In the genomic region with DNA sequence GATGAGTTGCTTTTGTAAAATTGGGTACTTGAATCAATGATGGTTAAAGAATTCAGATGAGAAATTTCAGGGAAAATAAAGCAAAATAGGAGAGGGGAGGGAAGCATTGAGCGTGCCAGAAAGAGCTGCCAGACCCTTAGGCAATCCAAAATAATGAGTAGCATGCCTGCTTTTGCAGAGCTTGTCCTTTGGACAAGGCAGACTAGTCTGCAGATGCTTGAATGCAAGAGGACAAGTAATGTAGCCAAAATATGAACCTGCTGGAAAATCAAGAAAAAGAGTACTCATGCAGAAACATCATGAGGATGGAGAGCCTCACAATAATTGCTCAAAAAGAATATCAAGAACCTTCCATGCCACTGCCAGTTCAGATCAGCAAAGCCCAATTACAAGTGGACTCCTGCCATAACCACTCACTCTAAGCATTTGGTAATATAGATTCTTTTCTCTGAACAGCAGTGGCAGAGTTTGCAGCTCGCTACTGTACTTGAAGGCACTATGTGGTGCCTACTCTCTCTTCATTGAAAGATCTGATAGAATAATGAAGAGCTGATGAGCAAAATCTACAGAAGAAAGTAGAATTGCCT, we compare ENCODE assay signal across 17 mouse cellular contexts. TPM values are rescaled to one million over a fixed set of nuclear protein-coding genes. Genes with fewer than 3 reads are reported as not detected.
DNase-seq lines count a peak whose midpoint lies in the region; ATAC-seq and TF ChIP-seq lines count a peak whose summit lies in the region.
"Had no signal": no experiment of that assay in that cellular context is flagged by ENCODE, and none has a peak within 500 bp of the region (broad histone marks: within the 10 kb centered on the region; RNA-seq: fewer than 3 reads in every experiment).

No protein-coding gene starts in this region.

- no peaks in the 10 kb centered on the region for H3K9me3 ChIP-seq in forebrain, embryonic 15.5 days
- no peaks in the 10 kb centered on the region for H3K9me3 ChIP-seq in forebrain, embryonic 12.5 days
- H3K9me3 ChIP-seq in midbrain, postnatal 0 days (ENCODE audit: low read length) = no peaks in the 10 kb centered on the region
- no peaks in the 10 kb centered on the region for H3K9me3 ChIP-seq in midbrain, embryonic 15.5 days
- no peaks in the 10 kb centered on the region for H3K9me3 ChIP-seq in forebrain, embryonic 16.5 days (ENCODE audit: control insufficient read depth, low read length)
- H3K9me3 ChIP-seq: limb, embryonic 13.5 days had no signal

- ATAC-seq in forebrain, embryonic 15.5 days (replicated peaks) = peak; percentile 84
- no peak for ATAC-seq in forebrain, embryonic 12.5 days (ENCODE audit: low FRiP score)
- no peak for ATAC-seq in midbrain, postnatal 0 days (ENCODE audit: low FRiP score)
- ATAC-seq in midbrain, embryonic 15.5 days (replicated peaks) = no peak
- peak; percentile 89 for ATAC-seq in forebrain, embryonic 16.5 days

- TF ChIP-seq CTCF in midbrain, postnatal 0 days (IDR thresholded peaks at IDR 0.05) = no peak

- 46% methylated on average over 2 of the region's 2 CpGs for WGBS in forebrain, embryonic 15.5 days
- WGBS in forebrain, embryonic 12.5 days = 73% methylated on average over 2 of the region's 2 CpGs
- 78% methylated on average over 2 of the region's 2 CpGs for WGBS in midbrain, postnatal 0 days
- 82% methylated on average over 2 of the region's 2 CpGs for WGBS in midbrain, embryonic 15.5 days
- WGBS in forebrain, embryonic 16.5 days = 51% methylated on average over 2 of the region's 2 CpGs

- no peaks in the 10 kb centered on the region for H3K27me3 ChIP-seq in forebrain, embryonic 15.5 days
- peaks cover 28% of the 10 kb centered on the region for H3K27me3 ChIP-seq in forebrain, embryonic 12.5 days
- peaks cover 10% of the 10 kb centered on the region; the same call in 1 of the 2 replicates for H3K27me3 ChIP-seq in midbrain, postnatal 0 days (ENCODE audit: insufficient read depth, low read length)
- H3K27me3 ChIP-seq in midbrain, embryonic 15.5 days (replicated peaks) = peaks cover 16% of the 10 kb centered on the region
- H3K27me3 ChIP-seq in forebrain, embryonic 16.5 days (replicated peaks; ENCODE audit: control insufficient read depth, insufficient read depth, low read length) = peaks cover 5% of the 10 kb centered on the region; the same call in 1 of the 2 replicates

- no peak overlapping the region for H3K9ac ChIP-seq in forebrain, embryonic 15.5 days (replicated peaks)
- no peak overlapping the region for H3K9ac ChIP-seq in forebrain, embryonic 12.5 days
- H3K9ac ChIP-seq in midbrain, postnatal 0 days (replicated peaks; ENCODE audit: low read length, poor library complexity, severe bottlenecking) = no peak overlapping the region
- H3K9ac ChIP-seq in midbrain, embryonic 15.5 days = no peak overlapping the region
- no peak overlapping the region for H3K9ac ChIP-seq in forebrain, embryonic 16.5 days (replicated peaks; ENCODE audit: low read depth, low read length)
- H3K9ac ChIP-seq: limb, embryonic 13.5 days; liver, embryonic 14.5 days had no signal

- no peak overlapping the region for H3K27ac ChIP-seq in forebrain, embryonic 15.5 days (replicated peaks)
- H3K27ac ChIP-seq in forebrain, embryonic 12.5 days = no peak overlapping the region
- no peak overlapping the region for H3K27ac ChIP-seq in midbrain, postnatal 0 days (ENCODE audit: low read depth, low read length)
- no peak overlapping the region for H3K27ac ChIP-seq in midbrain, embryonic 15.5 days
- H3K27ac ChIP-seq in forebrain, embryonic 16.5 days (ENCODE audit: low read length) = no peak overlapping the region
- H3K27ac ChIP-seq: limb, embryonic 13.5 days; liver, embryonic 14.5 days; stomach, postnatal 0 days had no signal

- peak; percentile 2 for DNase-seq in midbrain, postnatal 0 days (ENCODE audit: low spot score)
- peak; percentile 17 for DNase-seq in gastrocnemius, postnatal 25 days
- no peak for DNase-seq in urinary bladder, adult 18-20 months (ENCODE audit: low spot score in 2 of 2)
- DNase-seq: cerebellum, adult 9-10 months; kidney, adult 8-10 months; kidney, postnatal 36 days; layer of hippocampus, adult 9-11 months; midbrain, embryonic 14.5 days; right cerebral cortex, adult 18-20 months; thymus, postnatal 14 days had no signal

- no peaks in the 10 kb centered on the region for H3K36me3 ChIP-seq in forebrain, embryonic 15.5 days
- no peaks in the 10 kb centered on the region for H3K36me3 ChIP-seq in forebrain, embryonic 12.5 days (replicated peaks)
- no peaks in the 10 kb centered on the region for H3K36me3 ChIP-seq in midbrain, postnatal 0 days (ENCODE audit: insufficient read depth, low read length)
- H3K36me3 ChIP-seq in midbrain, embryonic 15.5 days (replicated peaks) = no peaks in the 10 kb centered on the region
- H3K36me3 ChIP-seq in forebrain, embryonic 16.5 days (ENCODE audit: control insufficient read depth, insufficient read depth) = no peaks in the 10 kb centered on the region
- H3K36me3 ChIP-seq: limb, embryonic 13.5 days had no signal

- H3K4me1 ChIP-seq in forebrain, embryonic 15.5 days = no peaks in the 10 kb centered on the region
- no peaks in the 10 kb centered on the region for H3K4me1 ChIP-seq in forebrain, embryonic 12.5 days
- H3K4me1 ChIP-seq in midbrain, postnatal 0 days (ENCODE audit: insufficient read depth, low read length) = no peaks in the 10 kb centered on the region
- H3K4me1 ChIP-seq in midbrain, embryonic 15.5 days = no peaks in the 10 kb centered on the region
- no peaks in the 10 kb centered on the region; the same call in 1 of the 2 replicates for H3K4me1 ChIP-seq in forebrain, embryonic 16.5 days (replicated peaks; ENCODE audit: control insufficient read depth, insufficient read depth, low read length)
- H3K4me1 ChIP-seq: limb, embryonic 13.5 days had no signal

- H3K4me3 ChIP-seq in forebrain, embryonic 15.5 days = no peak overlapping the region
- H3K4me3 ChIP-seq in forebrain, embryonic 12.5 days (replicated peaks) = no peak overlapping the region
- H3K4me3 ChIP-seq in midbrain, postnatal 0 days (ENCODE audit: low read depth, low read length) = no peak overlapping the region
- no peak overlapping the region for H3K4me3 ChIP-seq in midbrain, embryonic 15.5 days
- H3K4me3 ChIP-seq in forebrain, embryonic 16.5 days (replicated peaks; ENCODE audit: low read length) = no peak overlapping the region
- H3K4me3 ChIP-seq: limb, embryonic 13.5 days had no signal

- no peak overlapping the region for H3K4me2 ChIP-seq in forebrain, embryonic 15.5 days (replicated peaks)
- no peak overlapping the region for H3K4me2 ChIP-seq in forebrain, embryonic 12.5 days
- H3K4me2 ChIP-seq in midbrain, postnatal 0 days (ENCODE audit: low read depth, low read length, poor library complexity, severe bottlenecking) = no peak overlapping the region
- no peak overlapping the region for H3K4me2 ChIP-seq in midbrain, embryonic 15.5 days
- H3K4me2 ChIP-seq in forebrain, embryonic 16.5 days (ENCODE audit: low read length) = no peak overlapping the region
- H3K4me2 ChIP-seq: limb, embryonic 13.5 days had no signal

RNA-seq across cellular contexts. Expression of gene Mid1, which starts 19.1 kb away (rescaled TPM):
- polyA plus RNA-seq in forebrain, embryonic 15.5 days (2015; fragmentation: Nextera tagmentation; extraction: Ambion mirVana) = 8.6 and 10.3 TPM in 2 replicates
- 16.2 and 19.0 TPM in 2 replicates for polyA plus RNA-seq in forebrain, embryonic 12.5 days (2016; fragmentation: Nextera tagmentation; extraction: Ambion mirVana)
- total RNA-seq in midbrain, postnatal 0 days (2014; rRNA removed) = 7.8 and 9.6 TPM in 2 replicates
- 3.1 and 3.3 TPM in 2 replicates for polyA plus RNA-seq in midbrain, postnatal 0 days (2015; fragmentation: Nextera tagmentation; extraction: Ambion mirVana)
- 6.8 and 8.6 TPM in 2 replicates for polyA plus RNA-seq in midbrain, embryonic 15.5 days (2015; fragmentation: Nextera tagmentation; extraction: Ambion mirVana)
- 10.0 and 10.1 TPM in 2 replicates for polyA plus RNA-seq in forebrain, embryonic 16.5 days (2015; fragmentation: Nextera tagmentation; extraction: Ambion mirVana)
- total RNA-seq in gastrocnemius, postnatal 25 days (2021) = 1 to 10 TPM; 3.1 to 6.7 TPM

Comparison
In these comparisons a context has a peak if more than half of its experiments do, and no peak if none do; other contexts are left out.
1. ATAC-seq: peak in forebrain, embryonic 15.5 days (single experiment) and forebrain, embryonic 16.5 days (single experiment); none in forebrain, embryonic 12.5 days (single experiment), midbrain, postnatal 0 days (single experiment) and midbrain, embryonic 15.5 days (single experiment).
2. DNase-seq: peak in midbrain, postnatal 0 days (single experiment) and gastrocnemius, postnatal 25 days (single experiment); none in urinary bladder, adult 18-20 months (0 of 2).